Mouse (Mus musculus) MEL (cell line): ENCODE data around the gene Hnrnpul1. TPM values are rescaled to one million over a fixed set of nuclear protein-coding genes. Genes with fewer than 3 reads are reported as not detected.
A peak's percentile ranks its signal among the peaks of the same experiment; 100 is the strongest.

ENCODE experiments used
- DNase-seq: peaks from one replicate; pipeline ENCODE4 v3.0.0; 2011; ENCODE audit warnings: low read depth, low spot score
- H3K27ac ChIP-seq: 2 replicates; pipeline ENCODE4 v1.5.1; 2012; ENCODE audit warnings: low read depth, mild to moderate bottlenecking, control low read depth, low read length, moderate library complexity; ENCODE audit not compliant: control insufficient read depth
- H3K27me3 ChIP-seq, 2 experiments: fragments of 150-350 bp in 1 of 2; sonication (generic) in 1 of 2; 2 replicates each; pipeline ENCODE4 v1.6.1; 2012; ENCODE audit warnings: low read length in 2 of 2, mild to moderate bottlenecking in 2 of 2, improper control_type of control experiment in 1 of 2, moderate library complexity in 1 of 2; ENCODE audit not compliant: insufficient read depth in 2 of 2, control insufficient read depth in 1 of 2
- H3K36me3 ChIP-seq, 2 experiments: 2 replicates each; pipeline ENCODE4 v1.6.1; 2012 to 2014; ENCODE audit warnings: low read length in 2 of 2, improper control_type of control experiment in 1 of 2, inconsistent platforms in 1 of 2, mild to moderate bottlenecking in 1 of 2; ENCODE audit not compliant: insufficient read depth in 2 of 2, control insufficient read depth in 1 of 2
- H3K4me1 ChIP-seq, 2 experiments: fragments of 150-350 bp in 1 of 2; sonication (generic) in 1 of 2; 2 replicates each; pipeline ENCODE4 v1.6.1; 2012; ENCODE audit warnings: low read length in 2 of 2, improper control_type of control experiment in 1 of 2, mild to moderate bottlenecking in 1 of 2; ENCODE audit not compliant: insufficient read depth in 2 of 2, control insufficient read depth in 1 of 2
- H3K4me3 ChIP-seq, 2 experiments: fragments of 150-350 bp in 1 of 2; sonication (generic) in 1 of 2; 2 replicates each; pipeline ENCODE4 v1.5.1; 2012; ENCODE audit warnings: low read depth in 2 of 2, low read length in 2 of 2, mild to moderate bottlenecking in 2 of 2, moderate library complexity in 2 of 2, control low read depth in 1 of 2, improper control_type of control experiment in 1 of 2; ENCODE audit not compliant: control insufficient read depth in 1 of 2, insufficient read depth in 1 of 2
- H3K79me2 ChIP-seq: 2 replicates; pipeline ENCODE4 v1.6.1; 2012; ENCODE audit warnings: mild to moderate bottlenecking, low read length, moderate library complexity; ENCODE audit not compliant: control insufficient read depth, poor library complexity, insufficient read depth
- H3K9ac ChIP-seq: 2 replicates; pipeline ENCODE4 v1.6.1; 2012; ENCODE audit warnings: low read depth, mild to moderate bottlenecking, control low read depth, low read length, moderate library complexity; ENCODE audit not compliant: control insufficient read depth, poor library complexity, severe bottlenecking
- H3K9me3 ChIP-seq: fragments of 150-350 bp; sonication (generic); replicated peaks from 2 replicates; pipeline ENCODE4 v1.6.1; 2012; ENCODE audit warnings: mild to moderate bottlenecking, low read length, improper control_type of control experiment, moderate library complexity; ENCODE audit not compliant: insufficient read depth
- BHLHE40 ChIP-seq: IDR thresholded peaks from 2 replicates; pipeline ENCODE4 v1.6.1; 2012; ENCODE audit warnings: low read depth, mild to moderate bottlenecking, inconsistent platforms, low read length, improper control_type of control experiment, borderline replicate concordance
- CTCF ChIP-seq, 3 experiments: IDR thresholded peaks in 2 of 3; conservative IDR thresholded peaks in 1 of 3; 2 replicates each; pipeline ENCODE4 v1.5.1; 2011 to 2012; ENCODE audit warnings: low read length in 3 of 3, low read depth in 2 of 3, mild to moderate bottlenecking in 2 of 3, improper control_type of control experiment in 1 of 3, inconsistent platforms in 1 of 3, mixed read lengths in 1 of 3, moderate library complexity in 1 of 3; ENCODE audit not compliant: control insufficient read depth in 1 of 3, insufficient read depth in 1 of 3, poor library complexity in 1 of 3, severe bottlenecking in 1 of 3
- ELF1 ChIP-seq: IDR thresholded peaks from 2 replicates; pipeline ENCODE4 v1.6.1; 2014; ENCODE audit warnings: low read depth, mild to moderate bottlenecking, inconsistent platforms, low read length, improper control_type of control experiment, moderate library complexity
- EP300 ChIP-seq, 2 experiments: IDR thresholded peaks; 2 replicates each; pipeline ENCODE4 v1.6.1; 2011; ENCODE audit warnings: improper control_type of control experiment in 2 of 2, low read length in 2 of 2, low read depth in 1 of 2, mild to moderate bottlenecking in 1 of 2
- ETS1 ChIP-seq: IDR thresholded peaks from 2 replicates; pipeline ENCODE4 v1.6.1; 2012; ENCODE audit warnings: low read depth, mild to moderate bottlenecking, inconsistent platforms, low read length, improper control_type of control experiment, moderate library complexity
- HCFC1 ChIP-seq: IDR thresholded peaks from 2 replicates; pipeline ENCODE4 v1.6.1; 2012; ENCODE audit warnings: low read depth, mild to moderate bottlenecking, inconsistent platforms, low read length, improper control_type of control experiment, moderate library complexity
- KAT2A ChIP-seq: conservative IDR thresholded peaks from 2 replicates; pipeline ENCODE4 v1.6.1; 2012; ENCODE audit warnings: low read depth, low read length, improper control_type of control experiment, inconsistent platforms
- MAFK ChIP-seq: IDR thresholded peaks from 2 replicates; pipeline ENCODE4 v1.6.1; 2011; ENCODE audit warnings: low read depth, mild to moderate bottlenecking, low read length, improper control_type of control experiment, borderline replicate concordance
- MAX ChIP-seq: IDR thresholded peaks from 2 replicates; pipeline ENCODE4 v1.6.1; 2011; ENCODE audit warnings: low read length, improper control_type of control experiment
- NELFE ChIP-seq: IDR thresholded peaks from 2 replicates; pipeline ENCODE4 v1.6.1; 2011; ENCODE audit warnings: low read depth, low read length, improper control_type of control experiment
- NRF1 ChIP-seq: IDR thresholded peaks from 2 replicates; pipeline ENCODE4 v1.6.1; 2014; ENCODE audit warnings: low read depth, mild to moderate bottlenecking, inconsistent platforms, low read length, improper control_type of control experiment, moderate library complexity; ENCODE audit not compliant: poor library complexity, insufficient read depth, severe bottlenecking
- POLR2A ChIP-seq, 2 experiments: IDR thresholded peaks; 2 replicates each; pipeline ENCODE4 v1.6.1; 2011 to 2012; ENCODE audit warnings: low read length in 2 of 2, mild to moderate bottlenecking in 2 of 2, control low read depth in 1 of 2, improper control_type of control experiment in 1 of 2, low read depth in 1 of 2, moderate library complexity in 1 of 2; ENCODE audit not compliant: control insufficient read depth in 1 of 2, insufficient read depth in 1 of 2, poor library complexity in 1 of 2
- POLR2AphosphoS5 ChIP-seq: IDR thresholded peaks from 2 replicates; pipeline ENCODE4 v1.6.1; 2012; ENCODE audit warnings: low read depth, borderline replicate concordance, mild to moderate bottlenecking, inconsistent platforms, low read length, moderate library complexity, mixed read lengths
- RAD21 ChIP-seq: IDR thresholded peaks from 2 replicates; pipeline ENCODE4 v1.6.1; 2011; ENCODE audit warnings: mild to moderate bottlenecking, low read depth, low read length, improper control_type of control experiment
- SIN3A ChIP-seq: IDR thresholded peaks from 2 replicates; pipeline ENCODE4 v1.6.1; 2012; ENCODE audit warnings: low read length, improper control_type of control experiment, inconsistent platforms
- SMC3 ChIP-seq: IDR thresholded peaks from 2 replicates; pipeline ENCODE4 v1.6.1; 2011; ENCODE audit warnings: low read depth, low read length, improper control_type of control experiment
- TAL1 ChIP-seq: IDR thresholded peaks from 2 replicates; pipeline ENCODE4 v1.6.1; 2012; ENCODE audit warnings: mild to moderate bottlenecking, inconsistent platforms, low read length, moderate library complexity, mixed read lengths
- TBP ChIP-seq: IDR thresholded peaks from 2 replicates; pipeline ENCODE4 v1.8.0; 2011; ENCODE audit warnings: low read depth, low read length, improper control_type of control experiment
- UBTF ChIP-seq: IDR thresholded peaks from 2 replicates; pipeline ENCODE4 v1.6.1; 2012; ENCODE audit warnings: low read depth, mild to moderate bottlenecking, inconsistent platforms, low read length, improper control_type of control experiment, moderate library complexity, borderline replicate concordance; ENCODE audit not compliant: insufficient read depth
- ZNF384 ChIP-seq: IDR thresholded peaks from 2 replicates; pipeline ENCODE4 v1.6.1; 2012; ENCODE audit warnings: low read depth, mild to moderate bottlenecking, inconsistent platforms, low read length, improper control_type of control experiment
- polyA plus RNA-seq, 2 experiments: library from polyadenylated mRNA; stranded (reverse) in 1 of 2; unstranded in 1 of 2; fragments of >175 nt in 1 of 2; fragments of >200 nt in 1 of 2; gene quantifications; 2 replicates each; pipeline versions ENCODE4 v1.2.1 to v1.2.4; 2012; ENCODE audit warnings: low replicate concordance in 2 of 2, low read depth in 1 of 2; ENCODE audit not compliant: insufficient read length in 2 of 2, insufficient read depth in 1 of 2, missing spikeins in 1 of 2
- total RNA-seq: library from RNA; depleted of rRNA; stranded (reverse); fragments of 300-350 nt; gene quantifications from 2 replicates; pipeline ENCODE4 v1.2.3, GENCODE M21; 2012

The Hnrnpul1 gene
- total and polyA plus RNA-seq, 3 experiments = 56.1 to 215 (median 181) TPM

- H3K9me3 ChIP-seq = no peaks in the 10 kb centered on the region
- TF ChIP-seq CTCF (IDR thresholded peaks at IDR 0.05 in 2 of 3, conservative IDR thresholded peaks at IDR 0.05 in 1 of 3; ENCODE audit: control insufficient read depth in 1 of 3, insufficient read depth in 1 of 3, low read depth in 2 of 3, low read length in 3 of 3, poor library complexity in 1 of 3, severe bottlenecking in 1 of 3) (peak in 1 of 3 experiments; percentile 66; a peak in 3 of 6 replicates), POLR2A (IDR thresholded peaks at IDR 0.05; ENCODE audit: control insufficient read depth in 1 of 2, insufficient read depth in 1 of 2, low read depth in 1 of 2, low read length in 2 of 2, poor library complexity in 1 of 2) (peak in 1 of 2 experiments; percentile 36; a peak in 1 of 4 replicates), POLR2AphosphoS5 (no peak), UBTF (0 out of 2 replicates have a peak, but pooled peaks have one; percentile 46)
- H3K27ac ChIP-seq = peak overlapping the region; percentile 98
- peak; percentile 56 for DNase-seq
- peak overlapping the region; percentile 99 for H3K9ac ChIP-seq
- H3K36me3 ChIP-seq = peaks cover 4 to 43% of the 10 kb centered on the region in 2 experiments
- no peaks in the 10 kb centered on the region for H3K27me3 ChIP-seq
- peak overlapping the region; percentile 80 to 97 for H3K4me3 ChIP-seq
- H3K79me2 ChIP-seq = peaks cover 76% of the 10 kb centered on the region
- H3K4me1 ChIP-seq = peaks cover 7 to 43% of the 10 kb centered on the region in 2 experiments
Measured at GRCm38 (mm10) chr7:25687811-25688401, 66.7 kb downstream of the Hnrnpul1 start.

DNA sequence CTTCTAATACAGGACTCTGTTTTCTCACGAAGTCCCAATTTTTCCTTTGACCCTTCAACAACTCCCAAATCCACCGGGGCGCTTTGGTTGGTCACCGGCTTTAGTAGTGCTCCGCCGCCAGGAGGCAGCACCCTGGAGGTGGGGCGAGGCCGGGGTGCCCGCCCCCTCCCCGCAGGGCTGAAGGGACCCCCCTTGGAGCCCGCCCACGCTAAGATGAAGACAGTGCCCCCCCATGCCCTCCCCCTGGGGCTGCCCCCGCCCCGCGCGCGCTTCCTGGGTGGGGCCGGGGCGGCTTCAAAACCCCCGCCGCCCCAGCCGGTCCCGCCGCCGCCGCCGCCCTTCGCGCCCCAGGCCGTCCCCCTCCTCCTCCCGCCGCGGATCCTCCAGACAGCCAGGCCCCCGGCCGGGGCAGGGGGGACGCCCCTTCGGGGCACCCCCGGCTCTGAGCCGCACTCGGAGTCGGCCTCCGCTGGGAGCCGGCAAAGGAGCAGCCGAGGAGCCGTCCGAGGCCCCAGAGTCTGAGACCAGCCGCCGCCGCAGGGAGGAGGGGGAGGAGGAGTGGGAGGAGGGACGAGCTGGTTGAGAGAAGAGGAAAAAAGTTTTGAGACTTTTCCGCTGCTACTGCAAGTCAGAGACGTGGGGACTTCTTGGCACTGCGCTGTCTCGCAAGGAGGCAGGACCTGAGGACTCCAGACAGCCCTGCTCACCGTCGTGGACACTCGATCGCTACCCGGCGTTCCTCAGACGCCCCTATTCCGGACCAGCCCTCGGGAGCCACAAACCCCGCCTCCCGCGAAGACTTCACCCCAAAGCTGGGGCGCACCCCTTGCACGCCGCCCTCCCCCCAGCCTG, 67.7 kb downstream of the Hnrnpul1 start, which contains the start of gene Tgfb1:
Gene Tgfb1, plus strand, starts transcription at position 323 of the 852 bp plus-strand sequence.
- H3K79me2 ChIP-seq = peaks cover 78% of the 10 kb centered on the region
- TF ChIP-seq TBP (peak; percentile 78), POLR2A (IDR thresholded peaks at IDR 0.05; ENCODE audit: control insufficient read depth in 1 of 2, insufficient read depth in 1 of 2, low read depth in 1 of 2, low read length in 2 of 2, poor library complexity in 1 of 2) (peak; percentile 63 to 89), SMC3 (no peak), CTCF (IDR thresholded peaks at IDR 0.05 in 2 of 3, conservative IDR thresholded peaks at IDR 0.05 in 1 of 3; ENCODE audit: control insufficient read depth in 1 of 3, insufficient read depth in 1 of 3, low read depth in 2 of 3, low read length in 3 of 3, poor library complexity in 1 of 3, severe bottlenecking in 1 of 3) (peak in 2 of 3 experiments; percentile 38 to 85; a peak in 4 of 6 replicates), EP300 (IDR thresholded peaks at IDR 0.05; ENCODE audit: low read depth in 1 of 2, low read length in 2 of 2) (no peak)
- H3K9ac ChIP-seq = peak within 1 kb of the TSS; percentile 99
- peak; percentile 93 for DNase-seq
- peaks cover 13 to 53% of the 10 kb centered on the region in 2 experiments for H3K4me1 ChIP-seq
- peak within 1 kb of the TSS; percentile 80 to 97 for H3K4me3 ChIP-seq
- peak within 1 kb of the TSS; percentile 98 for H3K27ac ChIP-seq
- H3K9me3 ChIP-seq = no peaks in the 10 kb centered on the region
- no peaks in the 10 kb centered on the region for H3K27me3 ChIP-seq
- H3K36me3 ChIP-seq = peaks cover 4 to 49% of the 10 kb centered on the region in 2 experiments

DNA sequence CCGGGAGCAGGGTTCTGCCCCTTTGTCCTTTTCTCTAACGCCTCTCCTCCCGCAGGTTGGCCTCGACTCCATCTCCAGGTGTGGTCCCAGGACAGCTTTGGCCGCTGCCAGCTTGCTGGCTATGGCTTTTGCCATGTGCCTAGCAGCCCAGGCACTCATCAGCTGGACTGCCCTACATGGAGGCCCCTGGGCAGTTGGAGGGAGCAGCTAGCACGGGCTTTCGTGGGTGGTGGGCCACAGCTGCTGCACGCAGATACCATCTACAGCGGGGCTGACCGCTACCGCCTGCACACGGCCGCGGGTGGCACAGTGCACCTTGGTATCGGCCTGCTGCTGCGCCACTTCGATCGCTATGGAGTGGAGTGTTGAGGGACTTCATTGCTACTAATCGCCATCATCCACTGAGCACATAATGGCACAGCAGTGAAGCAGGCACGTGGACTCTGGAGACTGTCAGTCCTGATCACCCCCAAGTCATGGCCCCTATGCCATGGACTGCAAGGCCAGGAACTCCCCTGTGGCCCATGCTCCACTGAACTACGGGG, 68.6 kb downstream of the Hnrnpul1 start:
- Histone ChIP-seq H3K4me1 (peaks cover 13 to 52% of the 10 kb centered on the region in 2 experiments), H3K9me3 (no peaks in the 10 kb centered on the region), H3K27ac (peak overlapping the region; percentile 83), H3K36me3 (peaks cover 3 to 46% of the 10 kb centered on the region in 2 experiments), H3K4me3 (peak overlapping the region in 1 of 2 experiments; percentile 52; a peak in 2 of 4 replicates), H3K79me2 (peaks cover 73% of the 10 kb centered on the region), H3K27me3 (no peaks in the 10 kb centered on the region), H3K9ac (peak overlapping the region; percentile 75)
- no peak for DNase-seq
- TF ChIP-seq BHLHE40 (no peak), ELF1 (no peak), ETS1 (no peak), HCFC1 (no peak), SIN3A (no peak), MAX (no peak), SMC3 (no peak), CTCF (IDR thresholded peaks at IDR 0.05 in 2 of 3, conservative IDR thresholded peaks at IDR 0.05 in 1 of 3; ENCODE audit: control insufficient read depth in 1 of 3, insufficient read depth in 1 of 3, low read depth in 2 of 3, low read length in 3 of 3, poor library complexity in 1 of 3, severe bottlenecking in 1 of 3) (no peak), KAT2A (no peak), NELFE (no peak), NRF1 (no peak), MAFK (no peak), RAD21 (no peak), ZNF384 (no peak), TAL1 (no peak)
